Mouse (Mus musculus): ENCODE data around the gene A2m. TPM values are rescaled to one million over a fixed set of nuclear protein-coding genes. Genes with fewer than 3 reads are reported as not detected.

The A2m gene
- total RNA-seq (2015) (not detected in 2 replicates), total RNA-seq (2017) (not detected in 2 replicates)

- ATAC-seq (replicated peaks; ENCODE audit: poor library complexity) = no peak
Measured at GRCm38 (mm10) chr6:121635076-121635475, at the start of gene A2m. A2m (plus strand) TSS chr6:121635376.

GRCm38 (mm10) chr6:121590131-121590530, 45.0 kb upstream of the A2m start:
- no peak for ATAC-seq (replicated peaks; ENCODE audit: poor library complexity)

GRCm38 (mm10) chr6:121600927-121601326, 34.2 kb upstream of the A2m start:
- ATAC-seq (replicated peaks; ENCODE audit: poor library complexity) = no peak

GRCm38 (mm10) chr6:121607861-121608260, 27.3 kb upstream of the A2m start:
- ATAC-seq (replicated peaks; ENCODE audit: poor library complexity) = no peak

- no peak for ATAC-seq (replicated peaks; ENCODE audit: poor library complexity)
Measured at GRCm38 (mm10) chr6:121611796-121612195, 23.4 kb upstream of the A2m start.

GRCm38 (mm10) chr6:121617476-121617875, 17.7 kb upstream of the A2m start:
- ATAC-seq (replicated peaks; ENCODE audit: poor library complexity) = no peak

- no peak for ATAC-seq (replicated peaks; ENCODE audit: poor library complexity)
Measured at GRCm38 (mm10) chr6:121622525-121622924, 12.7 kb upstream of the A2m start.

- ATAC-seq (replicated peaks; ENCODE audit: poor library complexity) = no peak
Measured at GRCm38 (mm10) chr6:121634520-121634919, 656 bp upstream of the A2m start.

GRCm38 (mm10) chr6:121635878-121636371, 749 bp downstream of the A2m start:
- ATAC-seq (replicated peaks; ENCODE audit: poor library complexity) = no peak

GRCm38 (mm10) chr6:121648499-121648898, 13.3 kb downstream of the A2m start:
- ATAC-seq (replicated peaks; ENCODE audit: poor library complexity) = no peak

Other genes starting within 250 kb of the A2m start
- gene Iqsec3, start 161.7 kb upstream of the A2m start, total RNA-seq (2015) = not detected in 2 replicates
- not detected in 2 replicates for gene Iqsec3, start 161.7 kb upstream of the A2m start, total RNA-seq (2017)
- gene Gm7298, start 97.6 kb downstream of the A2m start, total RNA-seq (2015) = not detected in 2 replicates
- gene Gm7298, start 97.6 kb downstream of the A2m start, total RNA-seq (2017) = not detected in 2 replicates
- not detected in 2 replicates for gene Mug1, start 203.2 kb downstream of the A2m start, total RNA-seq (2015)
- gene Mug1, start 203.2 kb downstream of the A2m start, total RNA-seq (2017) = not detected in 2 replicates

All from megakaryocyte progenitor cell, adult 5-6 weeks (primary cell).